Mouse (Mus musculus) liver, postnatal 0 days (tissue): ENCODE measurements at regions not wholly inside any gene's neighbourhood (a gene's known extent, or its start where the extent isn't known, plus 50 kb on each side); places are given as distances from the start of the nearest gene placed in this dataset.
A peak's percentile ranks its signal among the peaks of the same experiment; 100 is the strongest.

Source experiments
- CTCF ChIP-seq: sonication (generic); IDR thresholded peaks from 2 replicates; pipeline ENCODE4 v1.5.1; 2016; ENCODE audit warnings: antibody characterized with exemption, low read depth
- EP300 ChIP-seq: IDR thresholded peaks from 2 replicates; pipeline ENCODE4 v1.6.1; 2016; ENCODE audit warnings: antibody characterized with exemption, low read depth, mild to moderate bottlenecking

DNA sequence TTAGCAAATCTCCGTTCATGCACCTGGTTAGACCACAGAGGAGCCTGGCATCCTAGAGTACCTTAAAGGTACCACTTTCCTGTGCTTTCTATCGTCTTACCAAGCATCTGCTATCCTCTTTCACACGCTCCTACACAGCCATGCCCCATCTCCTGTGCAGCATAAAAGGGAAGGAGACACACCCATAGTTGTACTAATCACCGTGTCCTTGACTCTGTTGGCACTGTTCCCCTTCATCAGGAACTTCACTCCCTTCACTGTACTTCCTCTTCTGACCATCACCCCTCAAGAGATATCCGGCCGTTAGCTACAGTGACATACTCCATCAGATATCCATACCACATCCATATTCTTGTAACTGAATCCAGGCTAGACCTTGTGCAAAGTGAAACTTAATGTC lies 186.6 kb downstream of the Cd47 start:
- TF ChIP-seq EP300 (peak; percentile 26; the same call in 1 of the 2 replicates), CTCF (no peak)
